Mouse (Mus musculus): ENCODE results near the gene Gm884.
"Not testable (repeated sequence)": the region's sequence is repeated elsewhere in the genome, so short reads cannot be mapped to it uniquely, and the experiment has no call there.

Gm884 gene

GRCm38 (mm10) chr11:103634806-103635205 is 13.9 kb upstream of the Gm884 start:
- DNase-seq: no peak

- DNase-seq: no peak
Measured at GRCm38 (mm10) chr11:103627453-103627852, 6.5 kb upstream of the Gm884 start.

- no peak for DNase-seq
Measured at GRCm38 (mm10) chr11:103610772-103611171, 10.2 kb downstream of the Gm884 start.

- DNase-seq: no peak
Measured at GRCm38 (mm10) chr11:103606611-103607010, 14.3 kb downstream of the Gm884 start.

- no peak for DNase-seq
Measured at GRCm38 (mm10) chr11:103578339-103578738, 42.6 kb downstream of the Gm884 start.

GRCm38 (mm10) chr11:103556021-103556420 is 64.9 kb downstream of the Gm884 start:
- DNase-seq: no peak

- DNase-seq: not testable (repeated sequence)
Measured at GRCm38 (mm10) chr11:103534973-103535372, 86.0 kb downstream of the Gm884 start.

- no peak for DNase-seq
Measured at GRCm38 (mm10) chr11:103512111-103512510, 108.8 kb downstream of the Gm884 start.

- no peak for DNase-seq
Measured at GRCm38 (mm10) chr11:103504497-103504896, 116.4 kb downstream of the Gm884 start, which contains the start of gene Lrrc37a. Gene Lrrc37a, minus strand, starts transcription at chr11:103504597.
